Mouse (Mus musculus) hindbrain, postnatal 0 days (tissue): ENCODE data around the gene Fgr. TPM values are rescaled to one million over a fixed set of nuclear protein-coding genes. Genes with fewer than 3 reads are reported as not detected.

ENCODE experiments used
- ATAC-seq: fragments of 200-750 bp; cut with Nextera tagmentation; 2 replicates; pipeline ENCODE4 v1.8.0; 2017; ENCODE audit warnings: mild to moderate bottlenecking, moderate TSS enrichment, moderate library complexity
- DNase-seq: peaks from one replicate; pipeline ENCODE4 v3.0.0-alpha.2; 2015; ENCODE audit warnings: low spot score
- H3K27ac ChIP-seq: fragments of 300-500 bp; sonication (generic); 2 replicates; pipeline ENCODE4 v1.5.1; 2014; ENCODE audit warnings: mild to moderate bottlenecking
- H3K27me3 ChIP-seq: fragments of 300-500 bp; sonication (generic); 2 replicates; pipeline ENCODE4 v1.6.1; 2014; ENCODE audit warnings: low read length, mixed read lengths; ENCODE audit not compliant: insufficient read depth
- H3K36me3 ChIP-seq: fragments of 300-500 bp; sonication (generic); 2 replicates; pipeline ENCODE4 v1.6.1; 2014; ENCODE audit warnings: low read length, mixed read lengths; ENCODE audit not compliant: insufficient read depth
- H3K4me1 ChIP-seq: fragments of 300-500 bp; sonication (generic); 2 replicates; pipeline ENCODE4 v1.6.1; 2014; ENCODE audit warnings: antibody characterized with exemption, low read length, mixed read lengths; ENCODE audit not compliant: insufficient read depth
- H3K4me2 ChIP-seq: fragments of 300-500 bp; sonication (generic); 2 replicates; pipeline ENCODE4 v1.6.1; 2014; ENCODE audit warnings: low read depth, mild to moderate bottlenecking, low read length, moderate library complexity, mixed read lengths
- H3K4me3 ChIP-seq: fragments of 300-500 bp; sonication (generic); 2 replicates; pipeline ENCODE4 v1.5.1; 2014; ENCODE audit warnings: low read length
- H3K9ac ChIP-seq: fragments of 300-500 bp; sonication (generic); replicated peaks from 2 replicates; pipeline ENCODE4 v1.6.1; 2014; ENCODE audit warnings: mild to moderate bottlenecking, low read length, moderate library complexity, mixed read lengths
- H3K9me3 ChIP-seq: fragments of 300-500 bp; sonication (generic); 2 replicates; pipeline ENCODE4 v1.6.1; 2016; ENCODE audit warnings: low read length, mixed read lengths
- CTCF ChIP-seq: IDR thresholded peaks from 2 replicates; pipeline ENCODE4 v1.5.1; 2016; ENCODE audit warnings: antibody characterized with exemption, control low read depth, low read depth
- whole genome bisulfite sequencing: fragments of 180-500 bp; shearing (Covaris S2); extraction: QIAGEN DNeasy Blood & Tissue Kit; methylation state at CpG from one replicate; pipeline ENCODE4 v1.1.7; 2014; 5-methylcytosine and 5-hydroxymethylcytosine counted together
- polyA plus RNA-seq: library from polyadenylated mRNA; unstranded; fragments of >200 nt; fragmentation: Nextera tagmentation; extraction: Ambion mirVana; gene quantifications from 2 replicates; pipeline ENCODE4 v1.2.1, GENCODE M21; 2015
- total RNA-seq: library from RNA; depleted of rRNA; stranded (reverse); fragments of >200 nt; gene quantifications from 2 replicates; pipeline ENCODE4 v1.2.3, GENCODE M21; 2014

Fgr gene
- total and polyA plus RNA-seq, 2 experiments from 2014 or later = 0.19 to 0.73 TPM

GRCm38 (mm10) chr4:133043798-133044646, 70.1 kb downstream of the Fgr start:
- Histone ChIP-seq H3K27me3 (no peaks in the 10 kb centered on the region), H3K4me3 (no peak overlapping the region), H3K9me3 (no peaks in the 10 kb centered on the region), H3K4me1 (peaks cover 76% of the 10 kb centered on the region), H3K4me2 (no peak overlapping the region), H3K9ac (no peak overlapping the region), H3K27ac (peak overlapping the region; percentile 84), H3K36me3 (no peaks in the 10 kb centered on the region)
- TF ChIP-seq CTCF = no peak
- ATAC-seq = no peak
- WGBS = 33% methylated on average over 6 of the region's 6 CpGs
- no peak for DNase-seq

- DNase-seq (no peak), ATAC-seq (no peak)
- WGBS = 32% methylated on average over 6 of the region's 6 CpGs
- no peak for TF ChIP-seq CTCF
- H3K27me3 ChIP-seq = no peaks in the 10 kb centered on the region
- H3K4me1 ChIP-seq = peaks cover 82% of the 10 kb centered on the region
- H3K9ac ChIP-seq = no peak overlapping the region
- H3K27ac ChIP-seq = peak overlapping the region; percentile 84
- H3K4me2 ChIP-seq = no peak overlapping the region
- no peak overlapping the region for H3K4me3 ChIP-seq
- no peaks in the 10 kb centered on the region for H3K36me3 ChIP-seq
- H3K9me3 ChIP-seq = no peaks in the 10 kb centered on the region
These were observed 70.8 kb downstream of the Fgr start for GRCm38 (mm10) chr4:133044647-133045094.

DNA sequence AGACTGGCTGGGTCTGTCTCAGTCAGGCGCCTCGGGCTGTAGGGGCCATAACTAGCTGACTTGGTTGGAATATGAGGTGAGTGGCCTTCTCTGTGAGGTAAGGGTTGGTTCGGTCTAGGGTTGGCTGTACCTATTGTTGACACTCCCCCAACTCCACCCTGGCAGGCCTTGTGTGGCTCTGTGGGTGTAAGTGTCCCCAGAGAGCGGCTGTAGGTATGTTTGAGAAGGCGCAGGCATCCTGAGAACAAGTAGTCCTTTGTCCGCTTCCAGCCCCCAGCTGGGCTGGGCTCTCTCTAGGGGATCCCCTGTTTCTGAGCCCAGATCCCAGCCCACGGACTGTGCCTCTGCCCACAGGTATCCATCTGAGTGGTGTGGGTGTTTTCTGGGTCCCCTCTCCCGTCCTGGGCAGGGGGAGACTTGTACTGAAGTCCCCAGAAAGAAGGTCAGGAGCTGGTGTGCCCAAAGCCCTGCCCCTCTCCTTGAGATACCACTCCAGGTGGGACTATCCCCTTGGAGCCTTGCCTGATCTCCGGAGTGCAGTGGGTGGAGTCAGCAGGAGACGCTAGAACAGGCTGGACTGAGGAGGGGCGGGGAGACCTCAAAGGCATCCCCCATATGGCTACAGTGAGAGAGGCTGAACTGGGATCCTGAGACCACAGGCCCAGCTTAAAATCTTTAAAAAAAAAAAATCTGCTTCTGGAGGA, 72.0 kb downstream of the Fgr start:
- TF ChIP-seq CTCF = no peak
- 37% methylated on average over 11 of the region's 11 CpGs for WGBS
- Histone ChIP-seq H3K9me3 (no peaks in the 10 kb centered on the region), H3K4me3 (no peak overlapping the region), H3K9ac (peak overlapping the region; percentile 45; the same call in 1 of the 2 replicates), H3K27me3 (no peaks in the 10 kb centered on the region), H3K27ac (peak overlapping the region; percentile 84), H3K36me3 (no peaks in the 10 kb centered on the region), H3K4me2 (0 out of 2 replicates have a peak overlapping the region, but pooled peaks have one; percentile 13), H3K4me1 (peaks cover 95% of the 10 kb centered on the region)
- no peak for DNase-seq
- ATAC-seq = no peak

DNA sequence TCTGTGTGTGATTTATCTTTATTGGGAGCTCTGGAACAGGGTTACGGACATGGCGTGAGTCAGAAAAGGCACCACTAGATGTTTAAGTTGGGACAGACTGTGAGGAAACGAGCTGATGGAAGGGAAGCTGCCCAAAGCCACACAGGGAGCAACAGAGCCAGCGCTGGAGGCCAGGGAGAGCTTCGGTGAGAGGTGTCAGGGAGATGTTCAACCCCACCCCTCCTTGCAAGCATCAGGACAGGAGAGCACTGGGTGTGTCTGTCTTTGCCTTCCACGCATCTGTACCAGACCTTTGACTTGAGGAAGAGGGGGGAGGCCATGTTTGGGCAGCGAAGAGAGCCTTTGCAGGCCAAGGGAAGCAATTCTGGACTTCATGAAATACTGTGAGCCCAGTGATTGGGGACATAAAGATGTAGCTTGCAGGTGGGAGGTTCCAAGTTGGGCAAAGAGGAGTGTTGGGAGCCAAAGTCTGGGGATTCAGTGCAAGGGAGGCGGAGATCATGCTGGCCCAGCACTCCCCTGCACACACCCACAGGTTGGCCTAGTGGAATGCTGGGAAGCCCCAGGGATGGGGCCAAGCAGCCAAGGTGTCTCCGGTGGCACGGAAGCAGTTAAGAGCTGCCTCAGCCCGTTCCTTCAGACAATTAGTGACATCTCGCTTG, 72.9 kb downstream of the Fgr start:
- ATAC-seq = peak; percentile 22
- 24% methylated on average over 12 of the region's 12 CpGs for WGBS
- H3K4me2 ChIP-seq = peak overlapping the region; percentile 27; the same call in 1 of the 2 replicates
- H3K36me3 ChIP-seq = no peaks in the 10 kb centered on the region
- H3K9ac ChIP-seq = peak overlapping the region; percentile 43; the same call in 1 of the 2 replicates
- no peaks in the 10 kb centered on the region for H3K27me3 ChIP-seq
- H3K4me1 ChIP-seq = peaks cover 98% of the 10 kb centered on the region
- no peak overlapping the region for H3K4me3 ChIP-seq
- no peak for TF ChIP-seq CTCF
- no peak for DNase-seq
- peak overlapping the region; percentile 84 for H3K27ac ChIP-seq
- no peaks in the 10 kb centered on the region for H3K9me3 ChIP-seq

- no peak overlapping the region for H3K4me3 ChIP-seq
- TF ChIP-seq CTCF = no peak
- WGBS = 5% methylated on average over 14 of the region's 16 CpGs
- peak overlapping the region; percentile 84 for H3K27ac ChIP-seq
- no peaks in the 10 kb centered on the region for H3K36me3 ChIP-seq
- peak; percentile 79 for DNase-seq
- H3K4me1 ChIP-seq = peaks cover 98% of the 10 kb centered on the region
- no peaks in the 10 kb centered on the region for H3K9me3 ChIP-seq
- no peaks in the 10 kb centered on the region for H3K27me3 ChIP-seq
- peak overlapping the region; percentile 27; the same call in 1 of the 2 replicates for H3K4me2 ChIP-seq
- peak overlapping the region; percentile 43; the same call in 1 of the 2 replicates for H3K9ac ChIP-seq
- peak; percentile 28; the same call in 1 of the 2 replicates for ATAC-seq
These were observed 73.6 kb downstream of the Fgr start for GRCm38 (mm10) chr4:133047353-133048105.
